Mouse (Mus musculus): ENCODE measurements around the gene Nup188. TPM values are rescaled to one million over a fixed set of nuclear protein-coding genes. Genes with fewer than 3 reads are reported as not detected.

Nup188 gene
- polyA plus RNA-seq, 1 experiment from 2014 or later: 22.7 TPM

DNA sequence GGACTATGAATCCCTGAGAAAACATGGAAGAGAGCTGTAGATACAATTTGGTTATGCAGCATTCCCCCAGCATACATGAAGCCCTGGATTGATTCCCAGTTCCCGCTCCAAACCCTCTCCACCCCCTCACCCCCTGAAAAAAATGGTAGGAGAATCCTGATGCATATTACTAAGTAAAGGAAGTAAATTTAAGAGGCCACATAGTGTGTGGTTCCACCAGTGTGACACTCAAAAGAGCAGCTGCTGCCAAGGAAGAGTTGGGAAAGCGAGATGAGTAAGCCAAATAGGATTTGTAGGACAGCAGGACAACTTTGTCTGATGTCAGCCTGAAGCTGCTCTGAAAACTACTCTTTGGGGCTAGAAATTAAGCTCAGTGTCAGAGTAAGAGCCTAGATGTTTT, 25.3 kb downstream of the Nup188 start:
- no peaks in the 10 kb centered on the region for H3K4me1 ChIP-seq
- H3K4me3 ChIP-seq: no peak overlapping the region
- H3K27me3 ChIP-seq (replicated peaks): no peaks in the 10 kb centered on the region
- no peak for ATAC-seq (replicated peaks)
- no peaks in the 10 kb centered on the region for H3K9me3 ChIP-seq
- peaks cover 76% of the 10 kb centered on the region for H3K36me3 ChIP-seq (replicated peaks)
- WGBS: 93% methylated on average over 2 of the region's 2 CpGs
- no peak overlapping the region for H3K27ac ChIP-seq
- no peak overlapping the region for H3K9ac ChIP-seq
- no peak overlapping the region for H3K4me2 ChIP-seq

DNA sequence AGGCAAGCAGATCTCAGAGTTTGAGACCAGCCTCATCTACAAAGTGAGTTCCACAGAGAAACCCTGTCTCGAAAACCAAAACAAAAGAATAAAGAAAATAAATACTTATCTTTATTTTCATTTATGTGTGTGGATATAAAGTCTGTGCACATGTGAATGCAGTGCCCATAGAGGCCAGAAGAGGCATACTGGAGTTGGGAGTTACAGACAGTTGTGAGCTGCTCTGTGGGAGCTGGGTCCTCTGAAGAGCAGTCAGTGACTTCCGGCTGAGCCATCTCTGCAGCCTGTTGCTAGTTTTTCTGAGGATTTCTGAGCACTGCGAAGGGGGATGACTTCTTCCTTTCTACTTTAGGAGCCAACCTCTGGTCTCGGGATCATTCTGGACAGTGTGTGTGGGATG, 29.9 kb downstream of the Nup188 start:
- Histone ChIP-seq H3K4me1 (no peaks in the 10 kb centered on the region), H3K4me3 (no peak overlapping the region), H3K4me2 (no peak overlapping the region), H3K27ac (no peak overlapping the region), H3K9ac (no peak overlapping the region), H3K36me3 (replicated peaks) (peaks cover 65% of the 10 kb centered on the region), H3K9me3 (no peaks in the 10 kb centered on the region), H3K27me3 (replicated peaks) (no peaks in the 10 kb centered on the region)
- ATAC-seq (replicated peaks): no peak
- 94% methylated on average over 4 of the region's 4 CpGs for WGBS

DNA sequence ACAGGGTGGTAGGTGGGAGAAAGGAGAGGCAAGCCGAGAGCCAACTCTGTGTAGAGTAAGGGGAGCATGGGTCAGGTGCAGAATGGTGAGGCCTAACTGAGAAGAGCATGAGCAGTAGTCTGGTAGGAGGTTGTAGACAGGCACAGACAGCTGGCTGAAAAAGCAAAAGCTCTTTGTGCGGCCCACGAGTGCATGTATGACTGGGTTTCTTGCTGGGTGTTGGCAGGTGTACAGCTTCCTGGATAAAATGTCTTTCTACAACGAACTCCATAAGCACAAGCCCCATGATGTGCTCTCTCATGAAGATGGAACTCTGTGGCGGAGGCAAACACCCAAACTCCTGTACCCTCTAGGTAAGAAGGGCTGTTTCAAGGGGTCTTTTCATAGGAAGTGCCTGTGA, 30.8 kb downstream of the Nup188 start:
- Histone ChIP-seq H3K27ac (no peak overlapping the region), H3K4me1 (no peaks in the 10 kb centered on the region), H3K27me3 (replicated peaks) (no peaks in the 10 kb centered on the region), H3K4me3 (no peak overlapping the region), H3K36me3 (replicated peaks) (peaks cover 64% of the 10 kb centered on the region), H3K4me2 (no peak overlapping the region), H3K9me3 (no peaks in the 10 kb centered on the region), H3K9ac (no peak overlapping the region)
- whole genome bisulfite sequencing: over 99% methylated on average over 5 of the region's 5 CpGs
- no peak for ATAC-seq (replicated peaks)

DNA sequence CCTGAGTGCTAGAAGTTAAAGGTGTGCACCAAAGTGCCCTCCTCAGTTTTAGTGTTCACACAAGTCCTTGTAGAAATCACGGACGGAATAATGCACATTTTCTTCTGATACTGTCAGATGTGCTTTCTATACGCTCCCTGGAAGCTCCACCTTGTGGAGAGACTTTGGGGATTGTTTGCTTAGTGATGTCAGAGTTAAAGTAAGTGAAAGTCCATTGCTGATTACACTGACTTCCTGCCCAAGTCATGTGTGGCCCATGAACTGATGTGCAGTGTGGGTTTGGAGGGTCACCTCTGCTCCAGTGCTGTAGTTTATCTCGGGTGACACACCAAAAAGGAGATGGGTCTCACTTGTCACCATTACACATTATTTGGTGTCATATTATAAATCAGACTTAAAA, 33.1 kb downstream of the Nup188 start:
- Histone ChIP-seq H3K4me3 (no peak overlapping the region), H3K27ac (no peak overlapping the region), H3K4me2 (no peak overlapping the region), H3K4me1 (no peaks in the 10 kb centered on the region), H3K36me3 (replicated peaks) (peaks cover 71% of the 10 kb centered on the region), H3K9ac (no peak overlapping the region), H3K27me3 (replicated peaks) (no peaks in the 10 kb centered on the region), H3K9me3 (no peaks in the 10 kb centered on the region)
- 90% methylated on average over 4 of the region's 4 CpGs for WGBS
- ATAC-seq (replicated peaks): no peak

DNA sequence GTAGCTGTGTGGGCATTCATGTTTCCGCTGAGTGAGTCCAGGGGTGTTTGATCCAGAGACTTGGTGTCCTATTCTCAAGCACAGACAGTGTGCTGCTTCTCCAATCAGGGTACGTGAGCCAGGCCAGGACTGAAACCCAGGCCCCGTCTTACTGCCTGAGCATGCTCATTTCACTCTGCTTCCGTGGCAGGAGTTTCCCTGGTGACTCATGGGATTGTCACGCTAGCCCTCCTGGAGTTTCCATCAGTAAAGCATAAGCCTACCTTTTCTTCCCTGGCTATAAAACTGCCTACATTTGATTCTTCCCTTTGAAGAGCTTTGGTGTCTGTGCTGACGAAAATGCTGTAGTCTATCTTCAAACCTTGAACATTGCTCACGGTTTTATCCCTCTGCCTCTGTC, 36.9 kb downstream of the Nup188 start:
- Histone ChIP-seq H3K27me3 (replicated peaks) (no peaks in the 10 kb centered on the region), H3K27ac (no peak overlapping the region), H3K4me3 (no peak overlapping the region), H3K36me3 (replicated peaks) (peaks cover 69% of the 10 kb centered on the region), H3K4me1 (no peaks in the 10 kb centered on the region), H3K9me3 (no peaks in the 10 kb centered on the region), H3K4me2 (no peak overlapping the region), H3K9ac (no peak overlapping the region)
- 85% methylated on average over 7 of the region's 7 CpGs for WGBS
- ATAC-seq (replicated peaks): no peak

DNA sequence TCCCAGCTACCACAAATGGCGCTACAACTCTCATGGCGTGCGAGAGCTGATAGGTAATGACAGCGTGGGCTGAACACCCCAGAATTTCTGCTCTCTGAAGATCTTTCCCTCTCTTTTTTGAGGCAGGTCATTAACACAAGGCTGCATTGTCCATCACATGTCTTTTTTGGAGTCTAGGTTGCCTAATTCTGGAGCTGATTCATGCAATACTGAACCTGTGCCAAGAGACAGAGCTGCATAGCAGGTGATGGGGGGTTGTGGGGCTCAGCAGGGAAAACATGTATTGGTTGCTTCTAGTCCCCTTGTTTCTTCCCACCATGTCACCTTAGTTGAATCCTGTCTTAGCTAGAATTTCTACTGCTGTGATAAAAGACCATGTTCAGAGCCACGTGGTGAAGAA, 39.1 kb downstream of the Nup188 start:
- no peaks in the 10 kb centered on the region for H3K9me3 ChIP-seq
- ATAC-seq (replicated peaks): no peak
- 96% methylated on average over 5 of the region's 5 CpGs for WGBS
- no peak overlapping the region for H3K9ac ChIP-seq
- peaks cover 79% of the 10 kb centered on the region for H3K36me3 ChIP-seq (replicated peaks)
- no peaks in the 10 kb centered on the region for H3K27me3 ChIP-seq (replicated peaks)
- no peak overlapping the region for H3K4me2 ChIP-seq
- H3K4me3 ChIP-seq: no peak overlapping the region
- no peaks in the 10 kb centered on the region for H3K4me1 ChIP-seq
- no peak overlapping the region for H3K27ac ChIP-seq

DNA sequence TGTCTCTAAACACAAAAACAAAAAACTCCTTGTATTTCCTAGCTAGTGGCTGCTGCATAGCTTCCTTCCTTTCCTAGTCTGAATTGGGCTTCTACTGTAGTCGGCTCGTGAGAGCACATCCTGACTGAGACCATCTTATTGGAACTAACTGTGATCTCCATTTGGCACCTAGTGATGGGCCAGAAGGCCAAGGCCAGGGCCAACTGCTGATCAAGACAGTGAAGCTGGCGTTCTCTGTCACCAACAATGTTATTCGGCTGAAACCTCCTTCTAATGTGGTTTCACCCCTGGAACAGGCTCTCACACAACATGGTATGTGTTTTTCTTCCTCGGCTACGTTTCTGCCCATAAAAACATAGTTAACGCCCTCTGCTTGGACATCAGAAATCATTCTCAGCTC, 41.1 kb downstream of the Nup188 start:
- 94% methylated on average over 7 of the region's 7 CpGs for WGBS
- no peak overlapping the region for H3K4me3 ChIP-seq
- H3K9me3 ChIP-seq: no peaks in the 10 kb centered on the region
- no peak overlapping the region for H3K9ac ChIP-seq
- no peak overlapping the region for H3K4me2 ChIP-seq
- H3K27ac ChIP-seq: no peak overlapping the region
- no peaks in the 10 kb centered on the region for H3K27me3 ChIP-seq (replicated peaks)
- no peak for ATAC-seq (replicated peaks)
- no peaks in the 10 kb centered on the region for H3K4me1 ChIP-seq
- H3K36me3 ChIP-seq (replicated peaks): peaks cover 90% of the 10 kb centered on the region

DNA sequence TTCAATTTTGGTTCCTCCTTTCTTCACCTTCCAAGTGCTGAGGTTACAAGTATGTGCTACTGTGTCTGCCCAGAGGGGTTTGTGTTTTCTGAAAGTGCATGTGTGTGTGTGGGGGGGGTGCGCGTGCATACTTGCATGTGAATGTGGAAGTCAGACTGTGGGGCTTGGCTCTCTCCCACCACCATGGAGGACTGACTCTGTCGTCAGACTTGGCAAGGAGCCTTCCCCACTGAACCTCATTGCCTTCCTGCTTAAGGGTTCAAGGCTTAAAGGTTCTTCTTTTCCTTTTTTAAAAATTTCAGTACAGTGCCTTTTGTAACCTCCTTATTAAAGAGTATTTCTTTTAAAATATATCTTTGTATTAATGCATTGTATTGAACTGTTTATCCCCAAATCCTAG, 42.6 kb downstream of the Nup188 start:
- Histone ChIP-seq H3K27ac (no peak overlapping the region), H3K9me3 (no peaks in the 10 kb centered on the region), H3K4me3 (no peak overlapping the region), H3K4me2 (no peak overlapping the region), H3K36me3 (replicated peaks) (peaks cover 89% of the 10 kb centered on the region), H3K9ac (no peak overlapping the region), H3K27me3 (replicated peaks) (no peaks in the 10 kb centered on the region), H3K4me1 (no peaks in the 10 kb centered on the region)
- no peak for ATAC-seq (replicated peaks)
- 95% methylated on average over 3 of the region's 3 CpGs for WGBS

DNA sequence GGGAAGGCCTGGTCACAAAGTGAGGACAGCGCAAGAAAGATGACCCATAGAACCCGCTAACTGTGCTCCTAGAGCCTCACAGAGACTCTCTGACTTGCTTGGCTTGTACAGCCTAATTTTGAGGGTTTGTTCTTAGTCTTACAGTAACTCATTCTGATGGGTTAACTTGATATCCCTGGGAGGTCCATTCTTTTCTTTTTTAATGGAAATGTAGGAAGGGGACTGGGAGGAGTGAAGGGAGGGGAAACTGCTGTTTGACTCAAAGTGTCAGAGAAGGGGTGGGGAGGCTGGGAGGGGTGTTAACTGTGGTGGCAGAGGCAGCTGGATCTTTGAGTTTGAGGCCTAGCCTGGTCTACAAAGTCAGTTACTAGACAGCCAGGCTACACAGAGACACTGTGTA, 49.1 kb downstream of the Nup188 start:
- ATAC-seq (replicated peaks): no peak
- H3K4me3 ChIP-seq: no peak overlapping the region
- no peak overlapping the region for H3K27ac ChIP-seq
- no peak overlapping the region for H3K9ac ChIP-seq
- no peak overlapping the region for H3K4me2 ChIP-seq
- H3K27me3 ChIP-seq (replicated peaks): no peaks in the 10 kb centered on the region
- H3K36me3 ChIP-seq (replicated peaks): peaks cover 74% of the 10 kb centered on the region
- H3K9me3 ChIP-seq: no peaks in the 10 kb centered on the region
- WGBS: 94% methylated on average over 2 of the region's 2 CpGs
- H3K4me1 ChIP-seq: no peaks in the 10 kb centered on the region

DNA sequence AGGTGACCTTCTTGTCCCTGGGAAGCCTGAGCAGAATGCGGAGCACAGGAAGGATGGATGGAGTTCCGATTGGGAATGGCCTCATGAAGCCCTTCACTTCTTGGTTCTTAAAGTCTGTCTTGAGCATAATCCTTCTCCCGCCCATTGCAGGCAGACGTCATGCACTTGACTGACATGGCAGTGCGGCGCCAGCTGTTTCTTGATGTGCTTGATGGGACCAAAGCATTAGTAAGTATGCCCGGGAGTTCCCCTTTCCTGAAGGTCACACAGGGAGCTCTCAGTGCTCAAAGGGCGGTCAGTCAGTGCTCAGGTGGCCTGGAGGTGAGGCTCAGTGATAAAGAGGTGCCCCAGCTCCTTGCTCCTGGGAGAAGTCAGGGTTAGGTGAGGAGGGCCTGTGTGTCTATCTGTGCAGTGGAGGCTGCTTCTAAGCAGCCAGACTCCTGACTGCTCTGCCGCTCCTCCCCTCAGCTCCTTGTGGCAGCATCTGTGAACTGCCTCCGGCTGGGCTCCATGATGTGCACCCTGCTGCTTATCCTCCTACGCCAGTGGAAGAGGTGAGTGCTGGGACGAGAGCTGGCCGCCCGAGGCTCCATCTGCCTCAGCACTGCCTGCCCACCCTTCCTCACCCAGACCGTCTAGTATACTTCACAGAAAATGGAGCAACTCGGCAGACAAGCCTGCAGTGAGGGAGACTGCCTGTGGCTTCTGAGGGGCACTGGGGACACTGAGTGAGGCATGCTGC, 50.1 kb downstream of the Nup188 start:
- no peaks in the 10 kb centered on the region for H3K4me1 ChIP-seq
- H3K4me3 ChIP-seq: no peak overlapping the region
- H3K27me3 ChIP-seq (replicated peaks): no peaks in the 10 kb centered on the region
- no peak overlapping the region for H3K4me2 ChIP-seq
- WGBS: 81% methylated on average over 16 of the region's 16 CpGs
- no peak for ATAC-seq (replicated peaks)
- no peaks in the 10 kb centered on the region for H3K9me3 ChIP-seq
- no peak overlapping the region for H3K27ac ChIP-seq
- H3K36me3 ChIP-seq (replicated peaks): peaks cover 69% of the 10 kb centered on the region
- no peak overlapping the region for H3K9ac ChIP-seq

DNA sequence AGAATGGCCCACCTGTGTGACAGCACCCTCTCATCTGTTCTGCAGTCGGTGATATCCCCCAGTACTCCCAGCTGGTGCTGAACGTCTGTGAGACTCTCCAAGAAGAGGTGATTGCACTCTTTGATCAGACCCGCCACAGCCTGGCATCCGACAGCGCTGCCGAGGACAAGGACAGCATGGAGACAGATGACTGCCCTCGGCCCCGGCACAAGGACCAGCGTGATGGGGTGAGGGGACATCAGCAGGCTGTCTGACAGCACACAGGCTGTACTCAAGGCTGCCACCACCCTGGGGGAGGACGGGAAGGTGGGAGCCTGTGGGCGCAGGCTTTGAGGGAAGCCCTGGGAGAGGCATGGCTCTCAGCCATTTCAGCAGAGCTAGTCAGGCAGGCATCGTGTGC, 51.0 kb downstream of the Nup188 start:
- Histone ChIP-seq H3K9ac (no peak overlapping the region), H3K4me3 (no peak overlapping the region), H3K4me2 (no peak overlapping the region), H3K27me3 (replicated peaks) (no peaks in the 10 kb centered on the region), H3K4me1 (no peaks in the 10 kb centered on the region), H3K36me3 (replicated peaks) (peaks cover 69% of the 10 kb centered on the region), H3K9me3 (no peaks in the 10 kb centered on the region), H3K27ac (no peak overlapping the region)
- WGBS: 89% methylated on average over 12 of the region's 12 CpGs
- ATAC-seq (replicated peaks): no peak

DNA sequence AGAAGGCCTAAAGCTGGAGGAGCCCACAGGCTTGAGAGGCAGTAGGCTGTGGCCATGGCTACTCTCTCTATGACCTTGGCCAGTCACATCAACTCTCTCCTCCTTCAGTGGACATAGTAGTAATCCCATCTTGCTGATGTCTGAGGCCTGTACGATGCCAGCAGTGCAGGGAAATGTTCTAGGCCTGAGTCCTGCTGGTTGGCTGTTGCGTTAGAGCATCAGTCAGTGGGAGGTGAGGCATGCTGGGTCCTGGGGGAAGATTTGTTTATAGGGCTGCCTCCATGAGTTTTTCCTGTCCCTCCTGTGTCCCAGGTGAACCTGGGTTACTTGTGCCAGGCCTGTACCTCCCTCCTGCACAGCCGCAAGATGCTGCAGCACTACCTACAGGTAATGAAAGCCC, 55.9 kb downstream of the Nup188 start:
- Histone ChIP-seq H3K4me3 (no peak overlapping the region), H3K9me3 (no peaks in the 10 kb centered on the region), H3K9ac (no peak overlapping the region), H3K36me3 (replicated peaks) (peaks cover 71% of the 10 kb centered on the region), H3K4me2 (no peak overlapping the region), H3K27ac (no peak overlapping the region), H3K4me1 (no peaks in the 10 kb centered on the region), H3K27me3 (replicated peaks) (no peaks in the 10 kb centered on the region)
- 97% methylated on average over 3 of the region's 3 CpGs for WGBS
- no peak for ATAC-seq (replicated peaks)

DNA sequence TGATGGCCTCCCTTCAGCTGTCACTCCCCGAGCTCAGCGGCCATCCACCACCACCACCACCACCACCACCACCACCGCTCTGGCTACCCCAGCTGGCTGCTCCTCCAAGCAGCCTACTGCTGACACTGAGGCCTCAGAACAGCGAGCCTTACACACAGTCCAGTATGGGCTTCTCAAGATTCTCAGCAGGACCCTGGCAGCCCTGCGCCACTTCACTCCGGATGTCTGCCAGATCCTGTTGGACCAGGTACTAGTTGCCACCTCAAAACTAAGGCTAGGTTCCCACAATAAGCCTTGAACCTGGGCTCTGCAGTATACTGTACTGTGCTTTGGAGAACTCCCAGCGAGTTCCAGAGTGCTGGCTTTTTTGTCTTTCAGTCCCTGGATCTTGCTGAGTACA, 56.3 kb downstream of the Nup188 start:
- H3K4me2 ChIP-seq: no peak overlapping the region
- no peaks in the 10 kb centered on the region for H3K27me3 ChIP-seq (replicated peaks)
- peaks cover 66% of the 10 kb centered on the region for H3K36me3 ChIP-seq (replicated peaks)
- H3K4me3 ChIP-seq: no peak overlapping the region
- no peaks in the 10 kb centered on the region for H3K9me3 ChIP-seq
- H3K27ac ChIP-seq: no peak overlapping the region
- no peak overlapping the region for H3K9ac ChIP-seq
- no peaks in the 10 kb centered on the region for H3K4me1 ChIP-seq
- 93% methylated on average over 7 of the region's 7 CpGs for WGBS
- ATAC-seq (replicated peaks): no peak

Measured in midbrain, embryonic 15.5 days (tissue).